Mouse (Mus musculus) cortical plate, adult 2 months (tissue): Measurements from ENCODE around the gene Gm11444.

Experiments used
- CTCF ChIP-seq: fragments of 200-500 bp; IDR thresholded peaks from 2 replicates; pipeline ENCODE4 v1.5.1; 2011; ENCODE audit warnings: mild to moderate bottlenecking, control low read depth, low read length; ENCODE audit not compliant: insufficient read depth; ENCODE audit errors: extremely low read depth
- POLR2A ChIP-seq: fragments of 200-500 bp; IDR thresholded peaks from 2 replicates; pipeline ENCODE4 v1.6.1; 2011; ENCODE audit warnings: mild to moderate bottlenecking, low read length, control low read depth; ENCODE audit not compliant: insufficient read depth; ENCODE audit errors: extremely low read depth

- TF ChIP-seq CTCF (no peak), POLR2A (no peak)
Observed at GRCm38 (mm10) chr11:85837648-85838423, 12.3 kb downstream of the Gm11444 start.
